Mouse (Mus musculus) stomach, postnatal 0 days (tissue): ENCODE measurements around the gene Sem1.

Experiments
- CTCF ChIP-seq: IDR thresholded peaks from 2 replicates; pipeline ENCODE4 v1.5.1; 2016; ENCODE audit warnings: antibody characterized with exemption, low read depth, mild to moderate bottlenecking, moderate library complexity
- EP300 ChIP-seq: optimal IDR thresholded peaks from 2 replicates; pipeline ENCODE3; 2016; ENCODE audit warnings: antibody characterized with exemption

- no peak for TF ChIP-seq CTCF
- TF ChIP-seq EP300: no peak
Observed at GRCm38 (mm10) chr6:6575796-6576195, 2.7 kb downstream of the Sem1 start.
